Mouse (Mus musculus): ENCODE results near the gene Ccdc71l. TPM values are rescaled to one million over a fixed set of nuclear protein-coding genes. Genes with fewer than 3 reads are reported as not detected.

Ccdc71l gene
- 42.9 TPM for polyA plus RNA-seq (2014; fragmentation: Illumina TruSeq; extraction: RNeasy Lipid Tissue Mini Kit (QIAGEN cat#74804))

DNA sequence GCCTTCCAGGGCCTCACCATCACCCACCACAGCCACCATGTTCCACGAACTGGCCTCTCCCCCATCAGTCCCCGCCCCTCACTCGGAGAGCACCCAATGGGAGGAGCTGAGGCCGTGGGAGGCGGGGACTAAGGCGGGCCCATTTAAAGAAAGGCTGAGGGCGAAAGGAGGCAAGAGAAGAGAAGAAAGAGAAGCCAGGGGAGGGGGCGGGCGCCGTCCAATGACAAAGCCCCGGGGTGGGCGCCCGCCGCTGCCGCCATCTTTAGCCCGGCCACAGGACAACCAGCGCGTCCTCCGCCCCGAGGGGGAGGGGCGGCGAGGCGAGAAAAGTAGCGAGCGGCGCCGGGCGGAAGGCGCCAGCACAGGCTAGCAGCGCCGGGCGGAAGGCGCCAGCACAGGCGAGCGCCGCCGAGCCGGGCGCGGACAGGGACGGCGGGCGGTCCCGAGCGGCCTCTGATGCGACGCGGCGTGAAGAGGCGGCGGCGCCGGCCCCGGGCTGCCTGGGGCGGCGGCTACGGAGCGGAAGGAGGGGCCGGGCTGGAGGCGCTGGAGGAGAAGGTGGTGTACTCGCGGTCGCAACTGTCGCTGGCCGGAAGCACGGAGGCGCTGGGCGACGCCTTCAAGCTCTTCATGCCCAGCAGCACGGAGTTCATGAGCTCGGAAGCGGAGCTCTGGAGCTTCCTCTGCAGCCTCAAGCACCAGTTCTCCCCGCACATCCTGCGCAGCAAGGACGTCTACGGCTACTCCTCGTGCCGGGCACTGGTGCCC, at the start of gene Ccdc71l:
Ccdc71l (plus strand) TSS at position 177 of the 768 bp plus-strand sequence.

Other genes with a start within 250 kb of the Ccdc71l start
- 6.2 TPM for gene Pik3cg, start 170.0 kb upstream of the Ccdc71l start, polyA plus RNA-seq (2014; fragmentation: Illumina TruSeq; extraction: RNeasy Lipid Tissue Mini Kit (QIAGEN cat#74804))

Data from ovary, adult 10 weeks (tissue).